Mouse (Mus musculus) forebrain, postnatal 0 days (tissue): ENCODE data around the gene Krt17. TPM values are rescaled to one million over a fixed set of nuclear protein-coding genes. Genes with fewer than 3 reads are reported as not detected.
"Not testable (repeated sequence)": the region's sequence is repeated elsewhere in the genome, so short reads cannot be mapped to it uniquely, and the experiment has no call there.

Experiments
- ATAC-seq: fragments of 200-750 bp; cut with Nextera tagmentation; 2 replicates; pipeline ENCODE4 v1.8.0; 2017; ENCODE audit warnings: mild to moderate bottlenecking, moderate library complexity
- DNase-seq: peaks from one replicate; pipeline ENCODE4 v3.0.0-alpha.2; 2015
- H3K27ac ChIP-seq: fragments of 300-500 bp; sonication (generic); 2 replicates; pipeline ENCODE4 v1.5.1; 2014; ENCODE audit warnings: low read depth, mild to moderate bottlenecking, antibody characterized with exemption, low read length, moderate library complexity, mixed read lengths
- H3K27me3 ChIP-seq: fragments of 300-500 bp; sonication (generic); 2 replicates; pipeline ENCODE4 v1.6.1; 2014; ENCODE audit warnings: mild to moderate bottlenecking, low read length, mixed read lengths; ENCODE audit not compliant: insufficient read depth
- H3K36me3 ChIP-seq: fragments of 300-500 bp; sonication (generic); 2 replicates; pipeline ENCODE4 v1.6.1; 2014; ENCODE audit warnings: mild to moderate bottlenecking, moderate library complexity; ENCODE audit not compliant: insufficient read depth
- H3K4me1 ChIP-seq: fragments of 300-500 bp; sonication (generic); 2 replicates; pipeline ENCODE4 v1.6.1; 2014; ENCODE audit warnings: antibody characterized with exemption; ENCODE audit not compliant: insufficient read depth
- H3K4me2 ChIP-seq: fragments of 300-500 bp; sonication (generic); 2 replicates; pipeline ENCODE4 v1.6.1; 2014; ENCODE audit warnings: low read depth, mild to moderate bottlenecking, moderate library complexity
- H3K4me3 ChIP-seq: fragments of 300-500 bp; sonication (generic); 2 replicates; pipeline ENCODE4 v1.5.1; 2014; ENCODE audit warnings: low read depth, low read length, mixed read lengths
- H3K9ac ChIP-seq: fragments of 300-500 bp; sonication (generic); 2 replicates; pipeline ENCODE4 v1.6.1; 2014; ENCODE audit warnings: mild to moderate bottlenecking
- H3K9me3 ChIP-seq: fragments of 300-500 bp; sonication (generic); 2 replicates; pipeline ENCODE4 v1.6.1; 2016; ENCODE audit warnings: low read length
- CTCF ChIP-seq: sonication (generic); IDR thresholded peaks from 2 replicates; pipeline ENCODE4 v1.5.1; 2016; ENCODE audit warnings: antibody characterized with exemption, control low read depth, low read depth
- WGBS: fragments of 180-500 bp; shearing (Covaris S2); extraction: QIAGEN DNeasy Blood & Tissue Kit; methylation state at CpG from one replicate; pipeline ENCODE4 v1.1.7; 2014; 5-methylcytosine and 5-hydroxymethylcytosine counted together
- polyA plus RNA-seq: library from polyadenylated mRNA; unstranded; fragments of >200 nt; fragmentation: Nextera tagmentation; extraction: Ambion mirVana; gene quantifications from 2 replicates; pipeline ENCODE4 v1.2.1, GENCODE M21; 2015
- total RNA-seq: library from RNA; depleted of rRNA; stranded (reverse); fragments of >200 nt; gene quantifications from 2 replicates; pipeline ENCODE4 v1.2.3, GENCODE M21; 2014; rRNA removed

The Krt17 gene
- total and polyA plus RNA-seq, 2 experiments from 2014 or later: 0.51 TPM; not detected in 1

DNA sequence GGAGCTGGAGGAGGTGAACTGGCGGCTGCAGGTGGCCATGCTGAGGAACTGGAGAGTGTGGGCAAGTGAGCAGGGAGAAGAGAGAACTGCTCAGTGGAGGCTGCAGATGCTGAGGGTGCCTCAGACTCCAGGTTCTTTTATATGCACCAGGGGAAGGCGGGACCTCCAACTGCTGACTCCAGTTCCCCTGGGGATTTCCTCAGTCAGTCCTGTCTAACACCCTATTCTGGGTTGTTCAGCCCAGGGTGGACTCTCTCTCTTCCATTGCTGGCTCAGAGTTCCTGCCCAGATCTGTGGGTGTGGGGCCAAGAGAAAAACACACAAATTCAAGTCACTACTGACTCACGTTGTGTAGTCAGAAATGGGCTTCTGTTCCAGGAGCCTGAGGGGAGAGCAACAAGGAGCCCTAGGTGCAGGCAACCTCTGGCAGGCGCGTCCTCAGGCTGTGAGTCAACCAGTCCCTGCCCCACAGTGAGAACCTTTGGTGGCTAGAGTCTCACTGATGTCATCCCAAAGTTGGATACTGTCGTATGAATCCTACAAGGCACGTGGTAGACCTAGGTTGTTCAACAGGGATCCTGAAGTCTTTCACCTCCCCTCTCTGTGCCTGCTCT, 11.9 kb downstream of the Krt17 start, which contains the start of gene Krt16:
Gene Krt16, minus strand, starts transcription at position 51 of the 614 bp plus-strand sequence.
- Histone ChIP-seq H3K4me2 (no peak within 1 kb of the TSS), H3K36me3 (no peaks in the 10 kb centered on the region), H3K27me3 (no peaks in the 10 kb centered on the region), H3K4me1 (no peaks in the 10 kb centered on the region), H3K4me3 (no peak within 1 kb of the TSS), H3K27ac (no peak within 1 kb of the TSS), H3K9ac (no peak within 1 kb of the TSS), H3K9me3 (no peaks in the 10 kb centered on the region)
- DNase-seq (no peak), ATAC-seq (no peak)
- TF ChIP-seq CTCF: no peak
- 86% methylated on average over 7 of the region's 7 CpGs for WGBS

DNA sequence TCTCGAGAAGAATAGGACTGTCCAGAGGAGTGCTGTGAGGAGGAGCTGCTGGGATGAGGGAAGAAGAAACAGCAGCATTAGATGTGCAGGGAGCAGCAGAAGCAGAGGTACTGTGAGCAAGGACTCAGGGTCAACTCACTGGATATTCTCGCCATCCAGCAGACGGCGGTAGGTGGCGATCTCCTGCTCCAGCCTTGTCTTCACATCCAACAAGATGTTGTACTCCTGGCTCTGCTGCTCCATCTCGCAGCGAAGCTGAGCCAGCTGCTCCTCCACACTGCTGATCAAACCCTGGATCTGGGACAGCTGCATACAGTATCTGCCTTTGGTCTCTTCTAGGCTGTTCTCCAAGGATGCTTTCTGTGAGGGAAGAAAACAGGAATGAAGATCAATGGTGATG, 14.4 kb downstream of the Krt17 start:
- not testable (repeated sequence) for H3K4me3 ChIP-seq, H3K4me2 ChIP-seq, H3K36me3 ChIP-seq, H3K27ac ChIP-seq, H3K9me3 ChIP-seq, H3K4me1 ChIP-seq, DNase-seq, H3K27me3 ChIP-seq, H3K9ac ChIP-seq, ATAC-seq
- 61% methylated on average over 7 of the region's 7 CpGs for WGBS

DNA sequence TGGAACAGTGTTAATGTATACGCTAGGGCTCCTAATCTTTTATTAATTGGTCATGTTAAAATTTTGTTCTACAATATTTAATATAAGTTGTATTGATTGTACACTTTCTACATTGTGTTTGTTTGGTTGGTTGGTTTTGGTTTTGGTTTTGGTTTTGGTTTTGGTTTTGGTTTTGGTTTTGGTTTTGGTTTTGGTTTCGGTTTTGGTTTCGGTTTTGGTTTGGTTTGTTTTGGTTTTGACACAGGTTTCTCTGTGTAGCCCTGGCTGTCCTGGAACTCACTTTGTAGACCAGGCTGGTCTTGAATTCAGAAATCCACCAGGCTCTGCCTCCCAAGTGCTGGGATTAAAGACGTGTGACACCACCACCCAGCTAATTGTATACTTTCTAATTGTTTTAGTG, 20.6 kb downstream of the Krt17 start:
- ATAC-seq, H3K4me2 ChIP-seq, H3K9me3 ChIP-seq, H3K27me3 ChIP-seq, H3K4me3 ChIP-seq, H3K27ac ChIP-seq, H3K9ac ChIP-seq, DNase-seq, H3K36me3 ChIP-seq, H3K4me1 ChIP-seq: not testable (repeated sequence)
- 89% methylated on average over 4 of the region's 4 CpGs for WGBS

DNA sequence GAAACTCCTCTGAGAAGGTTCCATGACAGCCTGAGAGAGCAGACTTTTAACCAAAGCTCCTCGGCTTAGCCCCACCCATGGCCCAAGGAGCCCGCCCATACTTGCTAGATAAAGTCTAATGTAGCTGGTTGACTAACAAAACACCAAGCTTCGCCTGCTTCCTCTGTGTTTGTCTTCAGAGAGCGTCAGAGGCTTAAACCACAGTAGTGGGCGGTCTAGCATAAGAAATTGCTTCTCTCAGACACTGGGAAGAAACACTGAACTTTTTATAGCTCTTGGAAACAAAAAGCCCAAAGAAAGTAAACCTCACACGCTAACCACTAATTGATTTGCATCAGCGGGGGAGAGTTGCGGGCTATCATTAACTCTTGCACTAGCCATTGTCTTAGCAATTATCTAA, 39.1 kb downstream of the Krt17 start:
- Histone ChIP-seq H3K36me3 (no peaks in the 10 kb centered on the region), H3K9ac (no peak overlapping the region), H3K27ac (no peak overlapping the region), H3K4me2 (no peak overlapping the region), H3K4me1 (no peaks in the 10 kb centered on the region), H3K4me3 (no peak overlapping the region), H3K9me3 (no peaks in the 10 kb centered on the region), H3K27me3 (no peaks in the 10 kb centered on the region)
- no peak for TF ChIP-seq CTCF
- DNase-seq (no peak), ATAC-seq (no peak)
- 40% methylated on average over 8 of the region's 8 CpGs for WGBS

DNA sequence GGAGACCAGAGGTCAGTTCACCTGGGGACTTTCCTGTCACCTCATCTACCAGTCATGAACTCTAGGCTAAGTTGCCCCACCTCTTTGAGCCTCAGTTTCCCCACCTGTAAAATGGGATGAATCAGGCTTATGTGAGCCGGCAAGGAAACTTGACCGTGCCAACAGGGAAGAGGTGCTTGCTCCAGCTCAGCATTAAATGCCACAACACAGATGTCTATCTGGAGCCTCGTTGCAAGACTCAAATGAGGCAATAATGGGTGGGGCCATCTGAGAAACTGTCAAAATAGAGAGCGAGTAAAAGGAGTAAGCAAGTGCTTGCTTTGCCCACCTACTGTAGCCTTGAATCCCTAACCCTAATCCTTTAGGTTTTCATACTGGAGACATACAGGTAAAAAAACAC, 41.5 kb downstream of the Krt17 start:
- Histone ChIP-seq H3K9ac (no peak overlapping the region), H3K4me1 (no peaks in the 10 kb centered on the region), H3K4me2 (no peak overlapping the region), H3K27ac (no peak overlapping the region), H3K9me3 (no peaks in the 10 kb centered on the region), H3K36me3 (no peaks in the 10 kb centered on the region), H3K4me3 (no peak overlapping the region), H3K27me3 (no peaks in the 10 kb centered on the region)
- ATAC-seq (no peak), DNase-seq (no peak)
- TF ChIP-seq CTCF: no peak
- 84% methylated on average over 4 of the region's 4 CpGs for WGBS

DNA sequence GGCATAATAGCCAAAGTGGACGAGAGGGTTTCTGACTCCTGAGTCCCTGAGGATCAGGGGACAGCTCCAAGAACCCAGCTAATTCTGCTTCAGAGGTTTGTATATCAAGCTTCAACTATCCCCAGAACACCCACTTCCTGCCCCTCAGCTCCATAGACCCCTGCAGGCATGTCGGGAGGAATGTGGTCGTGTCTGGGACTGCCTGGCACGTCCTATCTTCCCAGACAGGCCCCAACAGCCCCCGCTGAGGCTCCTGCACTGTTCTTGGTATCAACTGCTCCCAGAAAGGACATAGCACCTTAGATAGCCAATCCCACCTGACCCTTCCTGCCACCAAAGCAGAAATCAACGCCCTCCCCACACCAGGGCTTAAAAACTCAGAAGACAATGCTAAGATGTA, 52.3 kb downstream of the Krt17 start:
- no peaks in the 10 kb centered on the region for H3K9me3 ChIP-seq
- ATAC-seq (no peak), DNase-seq (no peak)
- no peak overlapping the region for H3K4me2 ChIP-seq
- no peaks in the 10 kb centered on the region for H3K27me3 ChIP-seq
- no peaks in the 10 kb centered on the region for H3K4me1 ChIP-seq
- no peak overlapping the region for H3K9ac ChIP-seq
- TF ChIP-seq CTCF: no peak
- WGBS: 64% methylated on average over 6 of the region's 6 CpGs
- H3K27ac ChIP-seq: no peak overlapping the region
- no peak overlapping the region for H3K4me3 ChIP-seq
- no peaks in the 10 kb centered on the region for H3K36me3 ChIP-seq

DNA sequence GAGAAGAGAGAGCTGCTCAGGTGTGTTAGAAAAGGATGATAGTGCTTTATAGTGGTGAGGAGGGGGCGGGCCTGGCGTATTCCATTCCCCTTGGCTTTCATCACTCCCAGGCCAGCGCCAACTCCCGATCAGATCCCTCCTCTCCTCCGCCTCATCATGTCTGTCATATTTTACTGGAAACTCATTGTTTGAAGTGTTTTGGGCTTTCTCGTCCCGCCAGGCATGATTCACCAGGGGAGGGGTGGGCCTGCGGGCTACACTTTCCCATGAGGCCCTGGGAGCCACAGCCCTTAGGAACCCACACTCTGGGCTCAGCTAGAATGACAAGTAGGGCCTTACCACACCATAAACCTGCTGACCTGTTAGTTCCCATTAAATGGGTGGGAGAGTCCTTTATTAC, 53.3 kb downstream of the Krt17 start, which contains the start of gene Krt14:
Gene Krt14, minus strand, starts transcription at position 51 of the 400 bp plus-strand sequence.
- no peak for DNase-seq
- H3K4me2 ChIP-seq: no peak within 1 kb of the TSS
- no peaks in the 10 kb centered on the region for H3K36me3 ChIP-seq
- no peaks in the 10 kb centered on the region for H3K4me1 ChIP-seq
- H3K27ac ChIP-seq: no peak within 1 kb of the TSS
- H3K27me3 ChIP-seq: no peaks in the 10 kb centered on the region
- 86% methylated on average over 8 of the region's 8 CpGs for WGBS
- no peak within 1 kb of the TSS for H3K4me3 ChIP-seq
- TF ChIP-seq CTCF: no peak
- no peak within 1 kb of the TSS for H3K9ac ChIP-seq
- H3K9me3 ChIP-seq: no peaks in the 10 kb centered on the region
- no peak for ATAC-seq

Other genes starting within 250 kb of the Krt17 start
- gene Krt33a, start 244.8 kb downstream of the Krt17 start, total RNA-seq: 0.15 TPM in 1 of 2 replicates, not detected in the other
- not detected in 2 replicates for gene Krt33a, start 244.8 kb downstream of the Krt17 start, polyA plus RNA-seq
- gene Krt33b, start 231.2 kb downstream of the Krt17 start, total RNA-seq: not detected in 2 replicates
- not detected in 2 replicates for gene Krt33b, start 231.2 kb downstream of the Krt17 start, polyA plus RNA-seq
- not detected in 2 replicates for gene Krt34, start 219.5 kb downstream of the Krt17 start, total RNA-seq
- 0.10 TPM in 1 of 2 replicates, not detected in the other for gene Krt34, start 219.5 kb downstream of the Krt17 start, polyA plus RNA-seq
- gene Krt31, start 210.5 kb downstream of the Krt17 start, total RNA-seq: not detected in 2 replicates
- gene Krt31, start 210.5 kb downstream of the Krt17 start, polyA plus RNA-seq: not detected in 2 replicates
- gene Krt32, start 172.8 kb downstream of the Krt17 start, total RNA-seq: not detected in 2 replicates
- not detected in 2 replicates for gene Krt32, start 172.8 kb downstream of the Krt17 start, polyA plus RNA-seq
- not detected in 2 replicates for gene Krt35, start 164.8 kb downstream of the Krt17 start, total RNA-seq
- not detected in 2 replicates for gene Krt35, start 164.8 kb downstream of the Krt17 start, polyA plus RNA-seq
- not detected in 2 replicates for gene Krt36, start 155.4 kb downstream of the Krt17 start, total RNA-seq
- not detected in 2 replicates for gene Krt36, start 155.4 kb downstream of the Krt17 start, polyA plus RNA-seq
- gene Krt13, start 139.5 kb downstream of the Krt17 start, total RNA-seq: not detected in 2 replicates
- gene Krt13, start 139.5 kb downstream of the Krt17 start, polyA plus RNA-seq: 0.31 TPM in 1 of 2 replicates, not detected in the other
- not detected in 2 replicates for gene Krt15, start 125.1 kb downstream of the Krt17 start, total RNA-seq
- 0.17 and 0.47 TPM in 2 replicates for gene Krt15, start 125.1 kb downstream of the Krt17 start, polyA plus RNA-seq
- gene Krt19, start 112.4 kb downstream of the Krt17 start, total RNA-seq: 5.8 and 6.5 TPM in 2 replicates
- 3.8 and 7.0 TPM in 2 replicates for gene Krt19, start 112.4 kb downstream of the Krt17 start, polyA plus RNA-seq
- not detected in 2 replicates for gene Krt9, start 67.8 kb downstream of the Krt17 start, total RNA-seq
- 0.06 TPM in 1 of 2 replicates, not detected in the other for gene Krt9, start 67.8 kb downstream of the Krt17 start, polyA plus RNA-seq
- 0.14 and 0.15 TPM in 2 replicates for gene Krt14, start 53.5 kb downstream of the Krt17 start, total RNA-seq
- 0.63 and 0.88 TPM in 2 replicates for gene Krt14, start 53.5 kb downstream of the Krt17 start, polyA plus RNA-seq
- not detected in 2 replicates for gene Krt16, start 12.1 kb downstream of the Krt17 start, total RNA-seq
- not detected in 2 replicates for gene Krt16, start 12.1 kb downstream of the Krt17 start, polyA plus RNA-seq
- not detected in 2 replicates for gene Krt42, start 8.8 kb upstream of the Krt17 start, total RNA-seq
- gene Krt42, start 8.8 kb upstream of the Krt17 start, polyA plus RNA-seq: not detected in 2 replicates
- gene Eif1, start 58.9 kb upstream of the Krt17 start, total RNA-seq: 105 and 115 TPM in 2 replicates
- 1,342 and 1,370 TPM in 2 replicates for gene Eif1, start 58.9 kb upstream of the Krt17 start, polyA plus RNA-seq
- not detected in 2 replicates for gene Gast, start 73.4 kb upstream of the Krt17 start, total RNA-seq
- gene Gast, start 73.4 kb upstream of the Krt17 start, polyA plus RNA-seq: 0.48 and 0.51 TPM in 2 replicates
- 274 and 518 TPM in 2 replicates for gene Hap1, start 95.1 kb upstream of the Krt17 start, total RNA-seq
- gene Hap1, start 95.1 kb upstream of the Krt17 start, polyA plus RNA-seq: 131 and 237 TPM in 2 replicates
- 76.6 and 106 TPM in 2 replicates for gene Jup, start 136.7 kb upstream of the Krt17 start, total RNA-seq
- 59.4 and 67.0 TPM in 2 replicates for gene Jup, start 136.7 kb upstream of the Krt17 start, polyA plus RNA-seq
- 16.8 and 27.1 TPM in 2 replicates for gene P3h4, start 153.8 kb upstream of the Krt17 start, total RNA-seq
- gene P3h4, start 153.8 kb upstream of the Krt17 start, polyA plus RNA-seq: 17.9 and 19.8 TPM in 2 replicates
- 18.1 and 34.6 TPM in 2 replicates for gene Fkbp10, start 154.7 kb upstream of the Krt17 start, total RNA-seq
- 23.3 and 23.4 TPM in 2 replicates for gene Fkbp10, start 154.7 kb upstream of the Krt17 start, polyA plus RNA-seq
- 63.0 and 80.5 TPM in 2 replicates for gene Nt5c3b, start 180.8 kb upstream of the Krt17 start, total RNA-seq
- 113 and 118 TPM in 2 replicates for gene Nt5c3b, start 180.8 kb upstream of the Krt17 start, polyA plus RNA-seq
- 0.29 and 0.46 TPM in 2 replicates for gene Klhl10, start 180.9 kb upstream of the Krt17 start, total RNA-seq
- gene Klhl10, start 180.9 kb upstream of the Krt17 start, polyA plus RNA-seq: 0.53 and 0.65 TPM in 2 replicates
- gene Klhl11, start 211.7 kb upstream of the Krt17 start, total RNA-seq: 60.1 and 73.9 TPM in 2 replicates
- gene Klhl11, start 211.7 kb upstream of the Krt17 start, polyA plus RNA-seq: 7.8 and 9.6 TPM in 2 replicates